Mouse (Mus musculus) gonadal fat pad, adult 2 months (tissue): Measurements from ENCODE around the gene S100a10. TPM values are rescaled to one million over a fixed set of nuclear protein-coding genes. Genes with fewer than 3 reads are reported as not detected.
A peak's percentile ranks its signal among the peaks of the same experiment; 100 is the strongest.
"Not testable (repeated sequence)": the region's sequence is repeated elsewhere in the genome, so short reads cannot be mapped to it uniquely, and the experiment has no call there.

Experiments used
- DNase-seq: peaks from one replicate; pipeline ENCODE4 v3.0.0-alpha.2; 2012; ENCODE audit warnings: low read depth
- polyA plus RNA-seq: library from polyadenylated mRNA; depleted of rRNA; stranded (reverse); fragments of >200 nt; gene quantifications from 2 replicates; pipeline ENCODE4 v1.2.3, GENCODE M21; 2012; rRNA removed

Gene S100a10
- polyA plus RNA-seq, 1 experiment: 141 TPM

DNA sequence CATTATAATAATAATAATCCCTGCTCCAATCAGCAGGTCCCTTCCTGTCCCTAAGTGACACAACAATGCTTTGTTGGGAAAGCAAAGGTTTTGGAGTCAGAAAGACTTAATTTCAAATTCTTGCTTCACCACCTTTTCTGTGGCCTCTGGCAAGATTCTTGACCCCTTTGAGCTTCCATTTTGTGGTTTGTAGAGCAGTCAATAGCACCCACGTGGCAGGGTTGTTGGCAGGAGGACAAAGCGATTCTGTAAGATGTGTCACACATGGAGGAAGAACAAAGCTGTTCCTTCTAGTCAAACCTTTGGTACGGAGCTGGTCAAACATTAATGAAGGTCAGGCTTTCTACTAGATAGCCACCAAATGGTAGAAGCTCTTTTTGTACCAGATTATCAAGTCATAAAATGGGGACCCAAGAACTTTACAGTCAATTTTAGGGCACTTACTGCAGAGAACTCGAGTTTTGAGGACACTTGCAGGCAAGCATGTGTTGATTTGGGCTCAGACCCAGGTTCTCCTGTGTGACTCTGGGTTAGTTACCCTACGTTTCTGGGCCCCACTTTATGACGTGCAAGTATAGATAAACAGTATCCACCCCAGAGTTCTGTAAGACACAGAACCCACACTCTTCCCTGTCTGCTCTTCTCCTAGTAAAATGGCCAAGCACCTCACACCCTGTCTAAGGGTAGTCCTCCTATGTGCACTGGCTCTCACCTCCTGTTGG is 24.6 kb downstream of the S100a10 start:
- peak; percentile 100 for DNase-seq

DNA sequence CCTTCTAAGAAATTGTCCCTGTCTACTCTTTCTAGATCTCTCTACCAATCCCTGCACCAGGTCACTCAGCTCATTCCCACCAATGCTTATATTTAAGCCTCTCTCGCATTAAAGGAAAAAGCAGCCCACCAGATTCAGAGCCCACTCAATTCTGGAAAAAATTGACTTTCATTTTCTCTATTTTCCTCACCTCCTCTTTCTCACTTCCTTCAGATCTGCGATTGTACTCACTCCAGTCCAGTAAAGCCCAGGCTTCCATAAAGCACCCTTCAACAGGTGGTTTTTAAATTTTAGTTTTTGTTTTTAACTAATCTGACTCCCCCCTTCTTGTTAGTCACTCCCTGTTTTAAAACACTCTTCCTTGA is 25.1 kb downstream of the S100a10 start:
- DNase-seq: no peak

DNA sequence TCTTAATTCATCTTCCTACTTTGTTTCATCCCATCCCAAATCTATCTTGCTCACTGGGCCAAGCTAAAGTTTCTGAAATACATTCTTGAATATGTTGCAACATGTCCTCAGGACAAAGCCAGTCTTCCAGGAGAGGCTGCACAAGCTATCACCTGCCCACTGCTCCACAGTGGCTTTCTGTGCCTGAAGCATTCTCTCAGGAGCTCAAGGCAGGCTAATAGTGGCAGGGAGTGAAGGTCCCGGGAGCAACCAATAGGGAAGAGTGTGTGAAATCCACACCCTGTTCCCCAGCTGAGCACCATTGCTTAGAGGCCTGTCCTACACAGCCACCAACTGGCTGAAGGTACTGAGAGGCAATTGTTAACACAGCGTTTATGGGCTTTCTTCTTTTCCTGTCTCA is 26.1 kb downstream of the S100a10 start:
- DNase-seq: peak; percentile 93

DNA sequence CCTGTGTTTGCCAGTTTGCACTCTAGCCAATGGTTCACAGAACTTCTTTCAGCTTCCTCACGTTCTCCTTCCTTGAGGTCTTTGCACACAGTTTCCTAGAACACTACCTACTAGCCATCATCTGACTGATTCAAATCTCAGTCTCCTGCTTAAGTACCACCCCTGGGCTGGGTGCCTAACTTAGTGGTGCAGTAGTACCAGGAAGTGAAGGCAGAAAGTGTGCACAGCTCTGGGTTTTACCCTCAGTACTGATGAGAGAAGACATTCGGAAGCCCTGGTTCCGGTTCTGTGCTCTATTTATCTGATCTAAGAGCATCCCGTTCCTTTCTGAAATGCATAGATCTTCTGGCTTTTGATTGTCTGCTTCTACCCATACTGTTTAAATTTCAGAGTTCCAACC is 26.8 kb downstream of the S100a10 start:
- no peak for DNase-seq

DNA sequence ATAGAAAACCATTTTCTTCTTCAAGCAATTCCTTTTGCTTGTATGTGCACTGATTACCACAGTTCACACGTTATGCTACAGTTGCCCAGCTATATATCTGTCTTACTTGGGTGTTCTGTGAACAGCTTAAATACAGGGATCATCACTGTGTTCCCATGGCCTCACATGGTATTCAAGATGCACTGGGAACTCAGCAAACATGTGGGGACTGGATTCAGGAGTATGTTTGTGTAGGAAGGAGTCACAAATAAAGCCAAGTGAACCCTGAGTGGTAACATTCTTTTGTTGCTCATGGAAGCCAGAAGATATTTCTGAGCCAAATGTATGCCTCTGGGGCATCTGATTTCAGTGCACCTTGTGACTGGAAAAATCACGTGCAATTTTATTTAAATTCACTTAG is 28.2 kb downstream of the S100a10 start:
- peak; percentile 70 for DNase-seq

DNA sequence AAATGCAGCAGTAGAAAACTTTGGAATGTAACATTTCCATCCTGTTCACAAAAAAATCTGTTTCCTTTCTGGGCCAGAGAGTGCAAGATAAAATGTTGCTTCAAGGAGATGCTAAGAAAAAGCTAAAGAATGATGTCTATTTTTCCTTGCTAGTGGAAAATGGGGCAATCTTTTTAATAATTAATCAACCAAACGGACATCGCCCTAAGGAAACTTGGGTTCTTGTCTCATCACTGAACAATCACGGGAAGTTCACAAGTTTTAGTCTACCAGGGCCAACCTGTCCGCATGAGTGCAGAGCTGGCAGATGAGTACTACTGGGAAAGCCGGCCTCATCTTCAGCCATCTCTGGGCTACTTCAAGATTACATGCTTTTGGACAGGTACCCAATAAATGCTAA is 34.7 kb downstream of the S100a10 start:
- no peak for DNase-seq

DNA sequence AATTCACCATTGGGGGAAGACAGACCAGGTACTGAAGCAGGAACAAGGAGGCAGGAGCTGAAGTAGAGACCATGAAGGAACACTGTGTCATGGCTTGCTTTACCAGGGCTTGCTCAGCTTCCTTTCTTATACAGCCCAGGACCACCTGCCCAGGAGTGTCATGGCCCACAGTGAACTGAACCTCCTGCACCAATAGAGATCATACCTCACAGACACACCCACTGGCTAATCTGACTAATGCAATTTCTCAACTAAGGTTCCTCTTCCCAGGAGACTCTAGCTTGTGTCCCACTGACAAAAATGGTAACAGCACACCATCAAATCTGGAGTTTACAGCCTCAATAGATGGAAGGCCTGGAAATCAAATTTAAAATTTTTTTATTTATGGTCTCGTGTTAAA is 35.4 kb downstream of the S100a10 start:
- DNase-seq: no peak

DNA sequence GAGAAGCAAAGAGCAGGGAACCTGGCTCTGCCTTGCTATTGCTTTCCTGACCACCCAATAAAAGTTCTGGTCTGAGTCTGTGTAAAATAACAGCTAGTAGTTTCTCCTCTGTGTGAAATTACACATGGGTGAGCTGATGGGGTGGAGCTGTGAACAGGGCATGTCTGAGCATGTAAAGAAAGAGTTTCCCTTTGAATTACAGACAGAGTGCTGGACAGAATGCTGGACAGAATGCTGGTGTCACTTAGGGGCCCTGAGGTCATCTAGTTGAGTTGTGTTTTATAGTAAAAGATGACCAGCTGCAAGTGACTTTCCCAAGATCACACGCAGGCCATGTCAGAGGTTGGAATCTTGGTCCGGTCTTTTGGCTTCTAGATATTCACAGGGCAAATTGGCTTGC is 37.2 kb downstream of the S100a10 start:
- DNase-seq: no peak

DNA sequence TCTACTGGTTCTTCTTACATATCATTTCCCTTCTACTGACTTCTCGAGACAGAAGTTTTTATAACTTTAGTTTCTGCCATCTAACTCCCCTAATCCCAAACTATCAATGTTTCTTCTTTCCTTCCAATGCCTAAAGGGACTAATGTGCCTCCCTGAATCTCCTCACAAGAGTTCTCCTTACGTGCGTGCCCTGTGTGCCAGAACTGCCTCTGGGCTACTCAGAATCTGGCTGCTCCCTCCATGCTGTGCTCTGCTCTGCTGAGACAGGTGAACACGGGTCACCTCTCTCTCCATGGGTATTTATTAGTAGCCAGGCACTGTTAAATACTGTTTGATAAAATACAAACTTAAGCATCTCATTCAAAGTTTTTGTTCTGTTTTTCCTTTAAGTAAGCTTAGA is 38.1 kb downstream of the S100a10 start:
- no peak for DNase-seq

DNA sequence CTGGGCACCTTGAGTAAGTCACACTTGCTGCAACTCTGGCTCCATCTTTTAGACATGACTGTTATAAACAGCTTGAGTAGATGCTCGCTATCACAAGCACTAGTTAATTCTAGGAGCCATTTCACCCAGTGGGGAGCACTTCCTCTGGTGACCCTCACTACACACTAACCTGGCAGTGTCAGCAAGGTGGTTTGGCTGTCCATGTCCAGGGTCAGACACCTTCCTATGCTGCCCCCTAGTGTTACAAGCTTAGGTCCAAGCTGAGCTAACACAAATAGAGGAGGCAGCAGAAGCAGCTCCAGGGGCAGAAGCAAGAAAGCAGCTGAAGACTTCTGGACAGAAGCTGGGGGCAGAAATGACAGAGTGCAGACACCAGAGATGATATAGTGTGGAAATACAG is 38.6 kb downstream of the S100a10 start:
- no peak for DNase-seq

DNA sequence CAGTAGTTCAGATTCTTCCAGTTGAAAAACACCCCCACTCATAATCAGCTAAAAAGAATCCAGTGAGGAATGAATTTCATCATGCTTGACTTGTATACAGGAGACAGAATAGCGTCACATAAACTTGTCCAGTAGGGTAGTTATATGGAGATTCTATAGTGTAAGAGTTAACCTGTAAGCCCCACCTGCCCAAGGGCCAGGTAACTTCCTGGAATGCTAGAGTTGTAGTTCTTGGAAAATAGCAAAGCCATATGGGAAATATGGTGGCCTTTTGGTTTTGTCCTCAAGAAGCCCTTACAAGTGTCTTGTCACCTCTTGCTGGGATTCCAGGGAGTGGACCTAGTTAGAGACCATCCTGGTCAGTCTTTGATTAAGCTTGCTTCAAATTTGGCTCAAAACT is 41.8 kb downstream of the S100a10 start:
- no peak for DNase-seq

DNA sequence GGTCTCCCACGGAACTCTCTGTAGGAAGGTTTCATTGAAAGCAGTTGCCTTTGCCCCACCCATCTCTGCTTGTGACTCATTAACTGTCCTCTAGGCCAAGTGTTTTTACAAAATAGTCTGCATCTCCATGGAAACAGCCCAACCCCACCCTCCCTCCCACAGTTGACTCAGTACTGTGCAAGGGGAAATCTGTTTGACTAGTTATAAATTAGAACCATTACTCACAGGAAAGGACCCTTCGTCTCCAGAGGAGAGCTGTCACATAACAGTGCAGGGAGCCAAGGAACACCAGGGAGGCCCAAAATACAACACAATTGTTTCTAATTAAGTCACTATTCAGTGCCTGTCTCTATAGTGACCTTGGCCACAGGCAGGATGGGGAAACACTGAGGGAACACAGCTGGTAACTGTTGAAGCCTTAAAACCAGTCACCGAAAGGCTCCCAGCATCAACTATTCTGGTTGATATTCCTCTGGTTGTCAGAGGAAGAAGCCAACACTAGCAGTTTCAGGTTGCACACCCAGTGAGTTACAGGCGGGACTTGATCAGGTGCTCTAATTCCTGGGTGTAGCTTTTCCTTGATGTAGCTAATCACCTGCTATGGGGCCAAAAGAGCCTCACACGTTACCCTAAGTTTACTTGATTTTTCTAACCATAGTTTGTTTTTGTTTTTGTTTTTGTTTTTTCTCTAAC is 42.5 kb downstream of the S100a10 start:
- DNase-seq: no peak

DNA sequence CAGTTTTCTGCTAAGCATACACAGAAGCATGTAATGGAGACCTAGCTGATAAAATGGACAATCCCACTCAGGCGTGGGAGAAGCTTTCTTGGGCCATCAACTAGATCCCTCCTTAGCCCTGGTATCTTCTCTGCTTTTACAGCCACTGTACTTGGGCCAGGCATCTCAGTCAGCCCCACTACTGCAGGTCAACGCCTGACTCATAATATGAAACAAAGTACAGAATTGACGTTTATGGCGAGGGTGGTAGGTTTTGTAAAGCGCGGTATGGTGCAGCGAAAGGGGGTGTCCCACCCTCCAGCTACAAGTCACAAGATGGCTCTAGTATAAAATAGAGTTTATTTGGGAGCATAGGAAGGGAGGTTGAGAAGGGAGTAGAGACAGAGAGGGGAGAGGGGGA is 43.1 kb downstream of the S100a10 start:
- DNase-seq: no peak

DNA sequence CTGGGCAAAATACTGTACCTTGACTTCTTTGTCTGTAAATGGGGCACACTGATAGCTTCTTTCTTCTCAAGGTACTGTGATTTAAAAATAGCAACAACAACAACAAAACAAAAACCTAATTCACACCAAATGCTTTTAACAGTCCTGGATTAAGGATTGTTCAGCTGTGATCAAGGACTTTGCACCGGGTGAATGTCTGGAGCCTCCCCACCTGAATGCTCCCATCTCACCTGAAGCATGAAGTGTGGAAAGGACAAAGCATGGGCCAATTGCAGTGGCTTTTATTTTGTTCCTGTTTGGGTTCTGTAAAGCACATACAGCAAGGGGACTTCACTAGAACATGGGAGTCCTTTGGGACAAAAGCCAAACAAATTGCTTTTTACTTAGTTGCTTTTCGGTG is 45.3 kb downstream of the S100a10 start:
- DNase-seq: no peak

DNA sequence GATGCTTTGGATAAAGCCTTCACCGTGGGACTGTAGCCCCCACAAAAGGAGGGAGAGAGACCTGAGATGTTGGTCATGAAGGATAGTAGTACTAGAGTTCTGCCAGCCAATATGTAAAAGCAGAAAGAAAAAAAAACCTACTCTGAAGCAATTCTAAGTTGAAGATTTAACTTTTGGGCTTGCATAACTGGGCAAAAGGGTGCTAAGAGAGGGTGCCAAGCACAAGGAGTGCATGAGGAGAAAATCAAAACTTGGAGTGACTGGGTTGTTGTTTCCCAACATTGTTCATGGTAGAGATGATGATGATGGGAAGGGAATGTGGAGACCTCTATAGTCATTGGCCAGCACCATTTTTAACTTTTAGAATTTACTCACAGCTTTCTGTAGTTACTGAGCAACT is 47.0 kb downstream of the S100a10 start:
- no peak for DNase-seq

DNA sequence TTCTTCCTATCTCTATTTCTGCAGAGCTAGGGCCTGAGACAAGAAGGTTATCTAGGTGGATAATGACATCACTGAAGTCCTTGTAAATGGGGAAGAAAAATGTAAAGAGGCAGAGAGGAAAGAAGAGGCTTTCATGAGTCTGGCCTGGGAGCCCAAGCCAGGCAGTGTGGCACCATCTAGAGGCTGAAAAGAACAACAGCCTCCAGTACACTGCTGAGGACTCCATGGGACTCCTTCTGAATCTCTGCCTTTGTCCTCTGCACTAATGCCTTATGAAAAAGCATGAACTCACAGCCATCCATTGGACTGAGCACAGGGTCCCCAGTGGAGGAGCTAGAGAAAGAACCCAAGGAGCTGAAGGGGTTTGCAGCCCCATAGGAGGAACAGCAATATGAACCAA is 54.1 kb downstream of the S100a10 start:
- DNase-seq: not testable (repeated sequence)

Other genes with a start within 250 kb of the S100a10 start
- gene Hrnr, start 235.3 kb upstream of the S100a10 start, polyA plus RNA-seq: not detected in 2 replicates
- not detected in 2 replicates for gene Rptn, start 161.4 kb upstream of the S100a10 start, polyA plus RNA-seq
- 0.50 and 2.1 TPM in 2 replicates for gene Tchh, start 112.8 kb upstream of the S100a10 start, polyA plus RNA-seq
- gene Tchhl1, start 86.3 kb upstream of the S100a10 start, polyA plus RNA-seq: 0.11 and 0.32 TPM in 2 replicates
- 596 and 600 TPM in 2 replicates for gene S100a11, start 34.6 kb upstream of the S100a10 start, polyA plus RNA-seq
- gene Tdpoz2, start 97.6 kb downstream of the S100a10 start, polyA plus RNA-seq: not detected in 2 replicates
- gene Tdpoz1, start 121.2 kb downstream of the S100a10 start, polyA plus RNA-seq: not detected in 2 replicates
- gene Gm37596, start 138.0 kb downstream of the S100a10 start, polyA plus RNA-seq: not detected in 2 replicates
- not detected in 2 replicates for gene Gm5773, start 217.9 kb downstream of the S100a10 start, polyA plus RNA-seq
- not detected in 2 replicates for gene Tdpoz4, start 241.3 kb downstream of the S100a10 start, polyA plus RNA-seq